Mouse (Mus musculus) cortical plate, adult 2 months (tissue): Measurements from ENCODE around the gene Il1rapl2. TPM values are rescaled to one million over a fixed set of nuclear protein-coding genes. Genes with fewer than 3 reads are reported as not detected.
"Not testable (repeated sequence)": the region's sequence is repeated elsewhere in the genome, so short reads cannot be mapped to it uniquely, and the experiment has no call there.

ENCODE experiments used
- H3K27ac ChIP-seq: fragments of 200-500 bp; 2 replicates; pipeline ENCODE4 v1.5.1; 2012; ENCODE audit warnings: low read length, control low read depth, inconsistent platforms; ENCODE audit not compliant: insufficient read depth
- H3K4me1 ChIP-seq: fragments of 200-500 bp; 2 replicates; pipeline ENCODE4 v1.6.1; 2011; ENCODE audit warnings: low read length; ENCODE audit not compliant: control insufficient read depth, insufficient read depth
- H3K4me3 ChIP-seq: fragments of 200-500 bp; 2 replicates; pipeline ENCODE4 v1.5.1; 2011; ENCODE audit warnings: mild to moderate bottlenecking, low read length, control low read depth; ENCODE audit not compliant: insufficient read depth
- CTCF ChIP-seq: fragments of 200-500 bp; IDR thresholded peaks from 2 replicates; pipeline ENCODE4 v1.5.1; 2011; ENCODE audit warnings: mild to moderate bottlenecking, control low read depth, low read length; ENCODE audit not compliant: insufficient read depth; ENCODE audit errors: extremely low read depth
- POLR2A ChIP-seq: fragments of 200-500 bp; IDR thresholded peaks from 2 replicates; pipeline ENCODE4 v1.6.1; 2011; ENCODE audit warnings: mild to moderate bottlenecking, low read length, control low read depth; ENCODE audit not compliant: insufficient read depth; ENCODE audit errors: extremely low read depth
- polyA plus RNA-seq: library from polyadenylated mRNA; depleted of rRNA; stranded (reverse); fragments of >200 nt; gene quantifications from 2 replicates; pipeline ENCODE4 v1.2.3, GENCODE M21; 2012

Il1rapl2 gene
- polyA plus RNA-seq, 1 experiment = 2.4 TPM

GRCm38 (mm10) chrX:138043113-138043512, 472.7 kb downstream of the Il1rapl2 start:
- TF ChIP-seq CTCF (no peak), POLR2A (no peak)
- Histone ChIP-seq H3K4me1 (no peaks in the 10 kb centered on the region), H3K27ac (no peak overlapping the region), H3K4me3 (no peak overlapping the region)

- no peak overlapping the region for H3K27ac ChIP-seq
- no peak for TF ChIP-seq CTCF
- no peak for TF ChIP-seq POLR2A
- no peak overlapping the region for H3K4me3 ChIP-seq
- no peaks in the 10 kb centered on the region for H3K4me1 ChIP-seq
These were observed 533.5 kb downstream of the Il1rapl2 start for GRCm38 (mm10) chrX:138103954-138104353.

DNA sequence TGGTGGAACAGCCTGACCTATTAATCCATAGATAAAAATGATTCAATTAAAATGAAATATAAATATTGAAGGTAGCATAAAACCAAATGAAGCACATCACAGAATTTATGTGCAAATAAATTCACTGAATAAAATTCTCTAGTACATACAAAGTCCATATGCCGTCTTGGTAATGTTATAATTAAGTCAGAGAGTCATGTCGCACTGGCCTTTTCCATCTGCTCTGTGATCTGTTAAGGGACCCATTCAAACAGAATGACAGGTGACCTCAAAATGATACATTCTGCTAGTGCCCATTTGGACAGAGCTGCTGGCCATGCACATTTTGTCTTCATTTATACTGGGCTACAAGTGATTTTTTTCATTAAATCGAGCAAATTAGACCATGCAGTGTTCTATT, 534.3 kb downstream of the Il1rapl2 start:
- no peak overlapping the region for H3K27ac ChIP-seq
- H3K4me1 ChIP-seq = no peaks in the 10 kb centered on the region
- no peak for TF ChIP-seq POLR2A
- no peak for TF ChIP-seq CTCF
- no peak overlapping the region for H3K4me3 ChIP-seq

DNA sequence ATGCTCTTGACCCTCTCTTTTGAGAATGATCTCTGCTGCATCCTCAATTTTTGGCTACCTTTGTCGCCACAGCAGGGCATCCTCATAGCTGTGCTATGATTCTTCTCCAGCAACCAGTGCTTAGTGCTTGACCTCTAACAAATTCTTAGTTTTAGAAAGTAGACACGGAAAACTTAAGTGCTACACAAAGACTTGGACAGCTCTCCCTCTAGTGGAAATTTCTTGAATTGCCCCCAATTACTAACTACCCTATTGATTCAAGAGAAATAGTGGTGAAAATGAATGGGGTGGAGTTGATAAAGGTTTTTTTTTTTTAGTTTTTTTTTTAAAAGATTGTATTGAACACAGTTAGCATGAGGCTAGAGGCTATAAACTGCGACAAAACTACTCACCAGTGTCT, 599.7 kb downstream of the Il1rapl2 start:
- no peak overlapping the region for H3K4me3 ChIP-seq
- H3K4me1 ChIP-seq = no peaks in the 10 kb centered on the region
- H3K27ac ChIP-seq = no peak overlapping the region
- TF ChIP-seq CTCF (no peak), POLR2A (no peak)

DNA sequence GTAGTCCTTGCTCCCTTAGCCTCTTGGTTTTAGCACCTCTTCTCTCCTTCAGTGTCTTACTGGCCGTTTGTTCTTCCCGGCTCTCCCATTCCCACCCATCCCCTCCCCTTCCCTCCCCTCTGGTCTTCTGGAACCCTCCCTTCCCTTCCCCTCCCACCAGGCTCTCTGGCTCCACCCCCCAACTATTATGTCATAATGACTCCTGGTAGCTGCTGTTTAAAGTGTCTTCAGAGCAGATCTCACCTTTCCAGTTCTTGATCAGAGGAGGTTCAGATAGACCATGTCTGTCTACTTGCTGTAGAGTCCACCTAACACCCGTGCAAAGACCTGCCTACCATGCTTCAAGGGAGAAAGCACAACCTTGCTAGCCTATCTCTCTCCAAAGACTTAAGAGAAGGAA, 639.1 kb downstream of the Il1rapl2 start, which contains the start of gene Tex13a:
Gene Tex13a (minus strand): TSS at position 101 of the 400 bp plus-strand sequence.
- Histone ChIP-seq H3K4me3 (no peak within 1 kb of the TSS), H3K4me1 (no peaks in the 10 kb centered on the region)
- no peak for TF ChIP-seq CTCF
- no peak for TF ChIP-seq POLR2A

DNA sequence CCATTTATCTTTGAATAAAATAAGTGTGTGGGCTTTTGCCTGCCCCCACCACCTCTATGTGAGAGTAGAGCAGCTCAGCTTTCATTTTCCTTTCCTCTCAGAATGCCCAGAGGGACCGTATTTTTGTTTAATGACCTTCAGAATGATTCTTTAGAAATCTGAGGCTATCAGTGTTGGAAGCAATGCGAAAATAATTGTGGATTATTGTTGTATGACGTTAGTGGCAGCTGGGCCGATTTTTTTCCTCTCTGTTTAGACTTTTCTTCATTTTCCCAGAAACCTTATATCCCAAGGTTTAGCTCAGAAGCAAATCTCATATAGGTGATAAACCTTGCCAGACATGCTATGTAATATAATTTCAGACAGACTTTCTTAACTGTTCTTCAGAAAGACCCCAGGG, 664.2 kb downstream of the Il1rapl2 start:
- TF ChIP-seq POLR2A (no peak), CTCF (no peak)
- Histone ChIP-seq H3K4me3 (no peak overlapping the region), H3K27ac (no peak overlapping the region), H3K4me1 (no peaks in the 10 kb centered on the region)

More for the DNA sequence above, 639.1 kb downstream of the Il1rapl2 start, which contains the start of gene Tex13a:
- no peak within 1 kb of the TSS for H3K27ac ChIP-seq

GRCm38 (mm10) chrX:138348736-138349135, 778.3 kb downstream of the Il1rapl2 start:
- H3K4me1 ChIP-seq, H3K27ac ChIP-seq, H3K4me3 ChIP-seq: not testable (repeated sequence)

DNA sequence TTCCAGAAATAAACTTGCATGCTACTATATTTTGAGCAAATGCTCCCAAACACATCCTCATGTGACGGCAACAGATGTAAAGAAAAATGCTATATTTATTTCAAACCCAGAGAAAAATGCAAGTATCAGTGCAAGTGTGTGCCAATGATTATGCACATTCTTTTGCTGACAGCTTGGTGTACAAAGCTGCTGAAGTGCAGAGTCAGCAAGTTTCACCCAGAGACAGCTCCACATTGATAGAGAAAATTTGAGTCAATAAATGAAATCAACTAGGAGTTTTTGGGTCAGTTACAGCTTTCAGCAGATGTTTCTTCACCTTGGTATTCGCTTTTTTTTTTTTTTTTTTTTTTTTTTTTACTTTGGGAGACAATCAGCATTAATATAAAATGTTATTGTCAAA, 863.4 kb downstream of the Il1rapl2 start:
- Histone ChIP-seq H3K4me1 (no peaks in the 10 kb centered on the region), H3K4me3 (no peak overlapping the region), H3K27ac (no peak overlapping the region)
- TF ChIP-seq CTCF (no peak), POLR2A (no peak)

DNA sequence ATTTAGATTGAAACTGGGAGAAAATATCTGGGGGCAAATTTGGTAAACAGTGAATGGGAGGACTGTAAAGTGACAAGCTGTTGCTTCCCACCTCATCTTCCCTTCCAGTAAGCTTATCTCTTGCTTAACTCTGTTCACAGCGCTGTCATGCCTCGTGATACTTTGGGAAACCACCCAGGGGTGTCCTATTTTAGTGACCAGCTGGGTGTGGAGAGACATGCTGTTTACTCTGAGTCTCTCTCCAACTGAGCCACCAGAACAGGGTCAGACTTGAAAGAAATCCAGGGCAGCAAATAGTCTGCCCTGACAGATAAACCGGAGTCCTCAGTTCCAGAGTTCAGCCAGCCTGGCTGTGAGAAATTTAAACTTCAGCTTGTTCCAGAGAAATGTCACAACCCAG, 867.5 kb downstream of the Il1rapl2 start:
- TF ChIP-seq CTCF (no peak), POLR2A (no peak)
- no peak overlapping the region for H3K4me3 ChIP-seq
- no peak overlapping the region for H3K27ac ChIP-seq
- no peaks in the 10 kb centered on the region for H3K4me1 ChIP-seq

GRCm38 (mm10) chrX:138449856-138450255, 879.4 kb downstream of the Il1rapl2 start:
- TF ChIP-seq POLR2A (no peak), CTCF (no peak)
- H3K4me3 ChIP-seq = no peak overlapping the region
- H3K4me1 ChIP-seq = no peaks in the 10 kb centered on the region
- H3K27ac ChIP-seq = no peak overlapping the region

GRCm38 (mm10) chrX:138478488-138478887, 908.1 kb downstream of the Il1rapl2 start:
- Histone ChIP-seq H3K4me1 (no peaks in the 10 kb centered on the region), H3K4me3 (no peak overlapping the region), H3K27ac (no peak overlapping the region)
- no peak for TF ChIP-seq CTCF
- no peak for TF ChIP-seq POLR2A
